Mouse (Mus musculus) mature B cell (primary cell): ENCODE measurements around the gene 2810006K23Rik.

Experiments
- in situ Hi-C: fragments of 300-500 bp; cut with MboI; formaldehyde crosslinking; loops from 2 replicates; pipeline ENCODE4 v1.14.3; 2019

Gene 2810006K23Rik

GRCm38 (mm10) chr5:124387932-124388331, 60.0 kb downstream of the 2810006K23Rik start:
- in situ Hi-C loops: no loop called here
